Mouse (Mus musculus) kidney, adult 18-20 months (tissue): ENCODE results near the gene 1700012B07Rik.

ENCODE experiments used
- DNase-seq: peaks from one replicate; pipeline ENCODE4 v3.0.0; 2021

1700012B07Rik gene

GRCm38 (mm10) chr11:109845601-109846000, 17.8 kb upstream of the 1700012B07Rik start:
- no peak for DNase-seq

- no peak for DNase-seq
Measured at GRCm38 (mm10) chr11:109844466-109844865, 16.6 kb upstream of the 1700012B07Rik start.

GRCm38 (mm10) chr11:109830368-109830767, 2.5 kb upstream of the 1700012B07Rik start:
- DNase-seq = no peak

GRCm38 (mm10) chr11:109822280-109822679, 5.6 kb downstream of the 1700012B07Rik start:
- no peak for DNase-seq

- no peak for DNase-seq
Measured at GRCm38 (mm10) chr11:109817405-109817804, 10.4 kb downstream of the 1700012B07Rik start.

- no peak for DNase-seq
Measured at GRCm38 (mm10) chr11:109816911-109817310, 10.9 kb downstream of the 1700012B07Rik start.

- DNase-seq = no peak
Measured at GRCm38 (mm10) chr11:109811721-109812120, 16.1 kb downstream of the 1700012B07Rik start.

- DNase-seq = no peak
Measured at GRCm38 (mm10) chr11:109809175-109809855, 18.5 kb downstream of the 1700012B07Rik start.

- no peak for DNase-seq
Measured at GRCm38 (mm10) chr11:109801515-109801914, 26.3 kb downstream of the 1700012B07Rik start.

- no peak for DNase-seq
Measured at GRCm38 (mm10) chr11:109797531-109797930, 30.3 kb downstream of the 1700012B07Rik start.

- DNase-seq = no peak
Measured at GRCm38 (mm10) chr11:109795536-109795935, 32.3 kb downstream of the 1700012B07Rik start.

- DNase-seq = no peak
Measured at GRCm38 (mm10) chr11:109793578-109793977, 34.3 kb downstream of the 1700012B07Rik start.

- no peak for DNase-seq
Measured at GRCm38 (mm10) chr11:109792401-109792997, 35.3 kb downstream of the 1700012B07Rik start.

- DNase-seq = no peak
Measured at GRCm38 (mm10) chr11:109791965-109792364, 35.9 kb downstream of the 1700012B07Rik start.

GRCm38 (mm10) chr11:109790221-109790620, 37.6 kb downstream of the 1700012B07Rik start:
- DNase-seq = no peak

- DNase-seq = no peak
Measured at GRCm38 (mm10) chr11:109785392-109785791, 42.5 kb downstream of the 1700012B07Rik start.

- DNase-seq = peak; percentile 34
Measured at GRCm38 (mm10) chr11:109771381-109771780, 56.5 kb downstream of the 1700012B07Rik start.

GRCm38 (mm10) chr11:109770185-109770584, 57.7 kb downstream of the 1700012B07Rik start:
- DNase-seq = no peak

- no peak for DNase-seq
Measured at GRCm38 (mm10) chr11:109769091-109769490, 58.8 kb downstream of the 1700012B07Rik start.

GRCm38 (mm10) chr11:109760063-109760462, 67.8 kb downstream of the 1700012B07Rik start:
- no peak for DNase-seq

GRCm38 (mm10) chr11:109758616-109759215, 69.1 kb downstream of the 1700012B07Rik start:
- peak; percentile 56 for DNase-seq

GRCm38 (mm10) chr11:109754105-109754602, 73.7 kb downstream of the 1700012B07Rik start:
- DNase-seq = no peak

- no peak for DNase-seq
Measured at GRCm38 (mm10) chr11:109751636-109752603, 75.9 kb downstream of the 1700012B07Rik start.
